Mouse (Mus musculus) intestine, postnatal 0 days (tissue): Measurements from ENCODE around the gene Spire2. TPM values are rescaled to one million over a fixed set of nuclear protein-coding genes. Genes with fewer than 3 reads are reported as not detected.

Source experiments
- ATAC-seq: fragments of 200-750 bp; cut with Nextera tagmentation; 2 replicates; pipeline ENCODE4 v1.8.0; 2017; ENCODE audit warnings: mild to moderate bottlenecking, moderate TSS enrichment, moderate library complexity
- H3K27ac ChIP-seq: fragments of 300-500 bp; sonication (generic); 2 replicates; pipeline ENCODE4 v1.5.1; 2014; ENCODE audit warnings: mild to moderate bottlenecking, low read depth, low read length, moderate library complexity
- H3K27me3 ChIP-seq: fragments of 300-500 bp; sonication (generic); replicated peaks from 2 replicates; pipeline ENCODE4 v1.6.1; 2014; ENCODE audit warnings: low read length, mixed read lengths; ENCODE audit not compliant: control insufficient read depth, insufficient read depth
- H3K36me3 ChIP-seq: fragments of 300-500 bp; sonication (generic); 2 replicates; pipeline ENCODE4 v1.6.1; 2014; ENCODE audit warnings: mild to moderate bottlenecking, moderate library complexity; ENCODE audit not compliant: control insufficient read depth, insufficient read depth
- H3K4me1 ChIP-seq: fragments of 300-500 bp; sonication (generic); replicated peaks from 2 replicates; pipeline ENCODE4 v1.6.1; 2014; ENCODE audit warnings: antibody characterized with exemption, low read length, mixed read lengths; ENCODE audit not compliant: control insufficient read depth, insufficient read depth
- H3K4me2 ChIP-seq: fragments of 300-500 bp; sonication (generic); replicated peaks from 2 replicates; pipeline ENCODE4 v1.6.1; 2014; ENCODE audit warnings: low read depth, mild to moderate bottlenecking, moderate library complexity
- H3K4me3 ChIP-seq: fragments of 300-500 bp; sonication (generic); 2 replicates; pipeline ENCODE4 v1.5.1; 2014; ENCODE audit warnings: low read depth, low read length
- H3K9ac ChIP-seq: fragments of 300-500 bp; sonication (generic); 2 replicates; pipeline ENCODE4 v1.6.1; 2014; ENCODE audit warnings: mild to moderate bottlenecking, low read depth, low read length
- H3K9me3 ChIP-seq: fragments of 300-500 bp; sonication (generic); 2 replicates; pipeline ENCODE4 v1.6.1; 2016; ENCODE audit warnings: mixed run types; ENCODE audit not compliant: control insufficient read depth
- CTCF ChIP-seq: sonication (generic); IDR thresholded peaks from 2 replicates; pipeline ENCODE4 v1.5.1; 2016; ENCODE audit warnings: low read depth, mild to moderate bottlenecking, control low read depth, antibody characterized with exemption, moderate library complexity
- WGBS: fragments of 180-500 bp; shearing (Covaris S2); extraction: QIAGEN DNeasy Blood & Tissue Kit; methylation state at CpG from one replicate; pipeline ENCODE4 v1.1.7; 2014; 5-methylcytosine and 5-hydroxymethylcytosine counted together
- polyA plus RNA-seq: library from polyadenylated mRNA; unstranded; fragments of >200 nt; fragmentation: Nextera tagmentation; extraction: Ambion mirVana; gene quantifications from 2 replicates; pipeline ENCODE4 v1.2.1, GENCODE M21; 2015

Gene Spire2
- polyA plus RNA-seq, 1 experiment from 2014 or later = 2.5 TPM

GRCm38 (mm10) chr8:123353216-123353615, 20.7 kb downstream of the Spire2 start:
- no peak for TF ChIP-seq CTCF
- H3K9ac ChIP-seq = no peak overlapping the region
- H3K4me1 ChIP-seq = no peaks in the 10 kb centered on the region
- H3K27me3 ChIP-seq = no peaks in the 10 kb centered on the region; the same call in 1 of the 2 replicates
- H3K36me3 ChIP-seq = no peaks in the 10 kb centered on the region
- no peak overlapping the region for H3K4me2 ChIP-seq
- H3K27ac ChIP-seq = no peak overlapping the region
- H3K9me3 ChIP-seq = no peaks in the 10 kb centered on the region
- WGBS = 49% methylated on average over 11 of the region's 11 CpGs
- no peak overlapping the region for H3K4me3 ChIP-seq
- no peak for ATAC-seq

GRCm38 (mm10) chr8:123361082-123361739, 28.7 kb downstream of the Spire2 start:
- H3K4me3 ChIP-seq = no peak overlapping the region
- H3K36me3 ChIP-seq = no peaks in the 10 kb centered on the region
- no peaks in the 10 kb centered on the region for H3K27me3 ChIP-seq
- H3K9me3 ChIP-seq = no peaks in the 10 kb centered on the region
- no peak overlapping the region for H3K27ac ChIP-seq
- no peak overlapping the region for H3K4me2 ChIP-seq
- peak; percentile 60 for ATAC-seq
- 48% methylated on average over 12 of the region's 12 CpGs for WGBS
- peak; percentile 95 for TF ChIP-seq CTCF
- no peaks in the 10 kb centered on the region for H3K4me1 ChIP-seq
- H3K9ac ChIP-seq = no peak overlapping the region

DNA sequence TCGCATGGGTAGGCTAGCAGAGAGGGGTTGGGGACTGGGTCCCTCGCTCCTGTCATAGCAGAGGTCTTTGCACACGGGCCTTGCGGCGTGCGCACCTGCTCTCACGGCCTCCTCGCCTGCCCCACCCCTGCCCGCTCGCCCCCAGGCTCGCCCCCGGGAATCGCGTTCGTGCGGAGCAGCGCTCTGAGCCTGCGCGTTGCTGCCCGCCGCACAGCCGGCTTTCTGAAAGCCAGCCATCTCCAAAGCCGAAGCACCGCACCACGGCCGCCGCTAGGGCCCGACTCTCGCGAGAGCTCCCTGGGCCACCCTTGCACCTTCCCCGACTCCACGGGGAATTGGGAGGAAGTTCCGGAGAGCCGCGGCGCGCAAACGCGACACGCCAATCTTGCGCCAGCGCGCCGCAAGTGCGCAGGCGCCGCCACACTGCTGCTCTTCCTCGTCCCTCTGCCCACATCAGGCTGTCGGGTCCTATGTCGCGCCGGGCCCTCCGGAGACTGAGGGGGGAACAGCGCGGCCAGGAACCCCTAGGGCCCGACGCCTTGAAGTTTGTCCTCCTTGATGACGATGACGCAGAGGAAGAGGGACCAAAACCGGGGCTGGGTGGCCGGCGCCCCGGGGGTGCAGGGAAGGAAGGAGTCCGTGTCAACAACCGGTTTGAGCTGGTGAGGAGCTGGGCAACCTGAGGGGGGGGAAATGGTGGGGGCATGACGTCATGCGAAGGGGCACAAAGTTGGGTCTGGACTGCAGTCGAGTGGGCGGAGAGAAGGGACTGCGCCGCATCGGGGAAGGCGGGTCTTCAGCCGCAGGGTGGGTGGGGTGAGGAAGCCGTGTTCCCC, 41.1 kb downstream of the Spire2 start, which contains the start of gene Tcf25:
Gene Tcf25, plus strand, starts transcription at position 351 of the 836 bp plus-strand sequence.
- peak within 1 kb of the TSS; percentile 98 for H3K27ac ChIP-seq
- H3K27me3 ChIP-seq = no peaks in the 10 kb centered on the region
- 0 out of 2 replicates have a peak, but pooled peaks cover 3% of the 10 kb centered on the region for H3K4me1 ChIP-seq
- no peaks in the 10 kb centered on the region for H3K9me3 ChIP-seq
- H3K4me2 ChIP-seq = peak within 1 kb of the TSS; percentile 91
- TF ChIP-seq CTCF = peak; percentile 83
- WGBS = under 1% methylated on average over 75 of the region's 75 CpGs
- ATAC-seq = peak; percentile 95
- H3K4me3 ChIP-seq = peak within 1 kb of the TSS; percentile 79
- peaks cover 7% of the 10 kb centered on the region; the same call in 1 of the 2 replicates for H3K36me3 ChIP-seq
- H3K9ac ChIP-seq = peak within 1 kb of the TSS; percentile 93

GRCm38 (mm10) chr8:123374239-123374578, 41.7 kb downstream of the Spire2 start:
- peak overlapping the region; percentile 91 for H3K4me2 ChIP-seq
- WGBS = under 1% methylated on average over 20 of the region's 20 CpGs
- no peak for TF ChIP-seq CTCF
- H3K4me1 ChIP-seq = 0 out of 2 replicates have a peak, but pooled peaks cover 3% of the 10 kb centered on the region
- peak overlapping the region; percentile 93 for H3K9ac ChIP-seq
- H3K27ac ChIP-seq = peak overlapping the region; percentile 98
- no peaks in the 10 kb centered on the region for H3K27me3 ChIP-seq
- H3K9me3 ChIP-seq = no peaks in the 10 kb centered on the region
- peak overlapping the region; percentile 79 for H3K4me3 ChIP-seq
- H3K36me3 ChIP-seq = peaks cover 7% of the 10 kb centered on the region; the same call in 1 of the 2 replicates
- peak; percentile 72 for ATAC-seq

- Histone ChIP-seq H3K4me1 (0 out of 2 replicates have a peak, but pooled peaks cover 3% of the 10 kb centered on the region), H3K36me3 (peaks cover 7% of the 10 kb centered on the region; the same call in 1 of the 2 replicates), H3K27ac (peak overlapping the region; percentile 35; the same call in 1 of the 2 replicates), H3K4me2 (peak overlapping the region; percentile 13; the same call in 1 of the 2 replicates), H3K27me3 (no peaks in the 10 kb centered on the region), H3K4me3 (no peak overlapping the region), H3K9me3 (no peaks in the 10 kb centered on the region), H3K9ac (no peak overlapping the region)
- 69% methylated on average over 10 of the region's 10 CpGs for WGBS
- no peak for TF ChIP-seq CTCF
- no peak for ATAC-seq
Observed at GRCm38 (mm10) chr8:123375701-123376100, 43.2 kb downstream of the Spire2 start.

- no peak for TF ChIP-seq CTCF
- no peak for ATAC-seq
- no peak overlapping the region for H3K27ac ChIP-seq
- 0 out of 2 replicates have a peak, but pooled peaks cover 3% of the 10 kb centered on the region for H3K4me1 ChIP-seq
- peak overlapping the region; percentile 13; the same call in 1 of the 2 replicates for H3K4me2 ChIP-seq
- H3K9ac ChIP-seq = no peak overlapping the region
- H3K9me3 ChIP-seq = no peaks in the 10 kb centered on the region
- H3K36me3 ChIP-seq = peaks cover 9% of the 10 kb centered on the region
- no peak overlapping the region for H3K4me3 ChIP-seq
- WGBS = 76% methylated on average over 8 of the region's 8 CpGs
- no peaks in the 10 kb centered on the region for H3K27me3 ChIP-seq
Observed at GRCm38 (mm10) chr8:123376106-123376505, 43.6 kb downstream of the Spire2 start.
